Mouse (Mus musculus): ENCODE results near the gene Slc24a3. TPM values are rescaled to one million over a fixed set of nuclear protein-coding genes. Genes with fewer than 3 reads are reported as not detected.

The Slc24a3 gene
- polyA plus RNA-seq, 1 experiment from 2014 or later, result 8.0 TPM

- Histone ChIP-seq H3K4me2 (ENCODE audit: low read length) (no peak overlapping the region), H3K9ac (replicated peaks; ENCODE audit: low read depth, low read length) (no peak overlapping the region), H3K9me3 (ENCODE audit: control insufficient read depth, low read length) (no peaks in the 10 kb centered on the region), H3K27ac (ENCODE audit: low read length) (no peak overlapping the region), H3K36me3 (ENCODE audit: control insufficient read depth, insufficient read depth) (no peaks in the 10 kb centered on the region), H3K27me3 (replicated peaks; ENCODE audit: control insufficient read depth, insufficient read depth, low read length) (no peaks in the 10 kb centered on the region), H3K4me3 (replicated peaks; ENCODE audit: low read length) (no peak overlapping the region), H3K4me1 (replicated peaks; ENCODE audit: control insufficient read depth, insufficient read depth, low read length) (no peaks in the 10 kb centered on the region)
- ATAC-seq, result no peak
- 91% methylated on average over 1 of the region's 1 CpGs for WGBS
Measured at GRCm38 (mm10) chr2:145353801-145354200, 186.2 kb downstream of the Slc24a3 start.

GRCm38 (mm10) chr2:145358236-145358942 is 190.8 kb downstream of the Slc24a3 start:
- 73% methylated on average over 6 of the region's 6 CpGs for WGBS
- Histone ChIP-seq H3K27me3 (replicated peaks; ENCODE audit: control insufficient read depth, insufficient read depth, low read length) (no peaks in the 10 kb centered on the region), H3K9ac (replicated peaks; ENCODE audit: low read depth, low read length) (no peak overlapping the region), H3K4me3 (replicated peaks; ENCODE audit: low read length) (no peak overlapping the region), H3K4me1 (replicated peaks; ENCODE audit: control insufficient read depth, insufficient read depth, low read length) (no peaks in the 10 kb centered on the region), H3K36me3 (ENCODE audit: control insufficient read depth, insufficient read depth) (no peaks in the 10 kb centered on the region), H3K27ac (ENCODE audit: low read length) (no peak overlapping the region), H3K4me2 (ENCODE audit: low read length) (no peak overlapping the region), H3K9me3 (ENCODE audit: control insufficient read depth, low read length) (no peaks in the 10 kb centered on the region)
- no peak for ATAC-seq

GRCm38 (mm10) chr2:145363604-145364003 is 196.1 kb downstream of the Slc24a3 start:
- Histone ChIP-seq H3K4me2 (ENCODE audit: low read length) (no peak overlapping the region), H3K27ac (ENCODE audit: low read length) (no peak overlapping the region), H3K9me3 (ENCODE audit: control insufficient read depth, low read length) (no peaks in the 10 kb centered on the region), H3K27me3 (replicated peaks; ENCODE audit: control insufficient read depth, insufficient read depth, low read length) (no peaks in the 10 kb centered on the region), H3K36me3 (ENCODE audit: control insufficient read depth, insufficient read depth) (no peaks in the 10 kb centered on the region), H3K9ac (replicated peaks; ENCODE audit: low read depth, low read length) (no peak overlapping the region), H3K4me1 (replicated peaks; ENCODE audit: control insufficient read depth, insufficient read depth, low read length) (no peaks in the 10 kb centered on the region), H3K4me3 (replicated peaks; ENCODE audit: low read length) (no peak overlapping the region)
- ATAC-seq, result no peak
- WGBS, result 51% methylated on average over 2 of the region's 2 CpGs

GRCm38 (mm10) chr2:145368701-145369100 is 201.1 kb downstream of the Slc24a3 start:
- Histone ChIP-seq H3K9ac (replicated peaks; ENCODE audit: low read depth, low read length) (no peak overlapping the region), H3K4me2 (ENCODE audit: low read length) (no peak overlapping the region), H3K27ac (ENCODE audit: low read length) (no peak overlapping the region), H3K9me3 (ENCODE audit: control insufficient read depth, low read length) (no peaks in the 10 kb centered on the region), H3K4me1 (replicated peaks; ENCODE audit: control insufficient read depth, insufficient read depth, low read length) (no peaks in the 10 kb centered on the region), H3K4me3 (replicated peaks; ENCODE audit: low read length) (no peak overlapping the region), H3K36me3 (ENCODE audit: control insufficient read depth, insufficient read depth) (no peaks in the 10 kb centered on the region), H3K27me3 (replicated peaks; ENCODE audit: control insufficient read depth, insufficient read depth, low read length) (no peaks in the 10 kb centered on the region)
- 62% methylated on average over 2 of the region's 2 CpGs for WGBS
- ATAC-seq, result no peak

- WGBS, result 89% methylated on average over 4 of the region's 4 CpGs
- Histone ChIP-seq H3K4me2 (ENCODE audit: low read length) (no peak overlapping the region), H3K9ac (replicated peaks; ENCODE audit: low read depth, low read length) (no peak overlapping the region), H3K36me3 (ENCODE audit: control insufficient read depth, insufficient read depth) (no peaks in the 10 kb centered on the region), H3K27me3 (replicated peaks; ENCODE audit: control insufficient read depth, insufficient read depth, low read length) (no peaks in the 10 kb centered on the region), H3K9me3 (ENCODE audit: control insufficient read depth, low read length) (no peaks in the 10 kb centered on the region), H3K4me1 (replicated peaks; ENCODE audit: control insufficient read depth, insufficient read depth, low read length) (no peaks in the 10 kb centered on the region), H3K4me3 (replicated peaks; ENCODE audit: low read length) (no peak overlapping the region), H3K27ac (ENCODE audit: low read length) (no peak overlapping the region)
- no peak for ATAC-seq
Measured at GRCm38 (mm10) chr2:145370795-145371194, 203.2 kb downstream of the Slc24a3 start.

GRCm38 (mm10) chr2:145373803-145374202 is 206.2 kb downstream of the Slc24a3 start:
- Histone ChIP-seq H3K4me3 (replicated peaks; ENCODE audit: low read length) (no peak overlapping the region), H3K36me3 (ENCODE audit: control insufficient read depth, insufficient read depth) (no peaks in the 10 kb centered on the region), H3K9me3 (ENCODE audit: control insufficient read depth, low read length) (no peaks in the 10 kb centered on the region), H3K4me2 (ENCODE audit: low read length) (no peak overlapping the region), H3K9ac (replicated peaks; ENCODE audit: low read depth, low read length) (no peak overlapping the region), H3K27ac (ENCODE audit: low read length) (no peak overlapping the region), H3K4me1 (replicated peaks; ENCODE audit: control insufficient read depth, insufficient read depth, low read length) (no peaks in the 10 kb centered on the region), H3K27me3 (replicated peaks; ENCODE audit: control insufficient read depth, insufficient read depth, low read length) (no peaks in the 10 kb centered on the region)
- no peak for ATAC-seq
- 73% methylated on average over 5 of the region's 5 CpGs for WGBS

- H3K4me3 ChIP-seq (replicated peaks; ENCODE audit: low read length), result no peak overlapping the region
- H3K27me3 ChIP-seq (replicated peaks; ENCODE audit: control insufficient read depth, insufficient read depth, low read length), result no peaks in the 10 kb centered on the region
- no peak overlapping the region for H3K9ac ChIP-seq (replicated peaks; ENCODE audit: low read depth, low read length)
- H3K27ac ChIP-seq (ENCODE audit: low read length), result 0 out of 2 replicates have a peak overlapping the region, but pooled peaks have one; percentile 10
- peaks cover 10% of the 10 kb centered on the region for H3K4me1 ChIP-seq (replicated peaks; ENCODE audit: control insufficient read depth, insufficient read depth, low read length)
- no peaks in the 10 kb centered on the region for H3K9me3 ChIP-seq (ENCODE audit: control insufficient read depth, low read length)
- H3K36me3 ChIP-seq (ENCODE audit: control insufficient read depth, insufficient read depth), result no peaks in the 10 kb centered on the region
- no peak overlapping the region for H3K4me2 ChIP-seq (ENCODE audit: low read length)
- ATAC-seq, result peak; percentile 89
- 55% methylated on average over 13 of the region's 13 CpGs for WGBS
Measured at GRCm38 (mm10) chr2:145382908-145383770, 215.6 kb downstream of the Slc24a3 start.

GRCm38 (mm10) chr2:145384221-145384620 is 216.7 kb downstream of the Slc24a3 start:
- 89% methylated on average over 2 of the region's 2 CpGs for WGBS
- H3K36me3 ChIP-seq (ENCODE audit: control insufficient read depth, insufficient read depth), result no peaks in the 10 kb centered on the region
- H3K9ac ChIP-seq (replicated peaks; ENCODE audit: low read depth, low read length), result no peak overlapping the region
- no peak overlapping the region for H3K4me3 ChIP-seq (replicated peaks; ENCODE audit: low read length)
- no peak for ATAC-seq
- no peak overlapping the region for H3K4me2 ChIP-seq (ENCODE audit: low read length)
- H3K27me3 ChIP-seq (replicated peaks; ENCODE audit: control insufficient read depth, insufficient read depth, low read length), result no peaks in the 10 kb centered on the region
- no peaks in the 10 kb centered on the region for H3K9me3 ChIP-seq (ENCODE audit: control insufficient read depth, low read length)
- H3K27ac ChIP-seq (ENCODE audit: low read length), result no peak overlapping the region
- peaks cover 10% of the 10 kb centered on the region for H3K4me1 ChIP-seq (replicated peaks; ENCODE audit: control insufficient read depth, insufficient read depth, low read length)

- WGBS, result 93% methylated on average over 3 of the region's 3 CpGs
- Histone ChIP-seq H3K27me3 (replicated peaks; ENCODE audit: control insufficient read depth, insufficient read depth, low read length) (no peaks in the 10 kb centered on the region), H3K9ac (replicated peaks; ENCODE audit: low read depth, low read length) (no peak overlapping the region), H3K4me3 (replicated peaks; ENCODE audit: low read length) (no peak overlapping the region), H3K4me1 (replicated peaks; ENCODE audit: control insufficient read depth, insufficient read depth, low read length) (peaks cover 10% of the 10 kb centered on the region), H3K4me2 (ENCODE audit: low read length) (no peak overlapping the region), H3K27ac (ENCODE audit: low read length) (no peak overlapping the region), H3K9me3 (ENCODE audit: control insufficient read depth, low read length) (no peaks in the 10 kb centered on the region), H3K36me3 (ENCODE audit: control insufficient read depth, insufficient read depth) (no peaks in the 10 kb centered on the region)
- ATAC-seq, result no peak
Measured at GRCm38 (mm10) chr2:145385220-145385619, 217.7 kb downstream of the Slc24a3 start.
